Mouse (Mus musculus) olfactory bulb, adult 2 months (tissue): ENCODE data around the gene Plet1. TPM values are rescaled to one million over a fixed set of nuclear protein-coding genes. Genes with fewer than 3 reads are reported as not detected.

ENCODE experiments used
- H3K27ac ChIP-seq: fragments of 200-500 bp; 2 replicates; pipeline ENCODE4 v1.5.1; 2012; ENCODE audit warnings: low read depth, low read length; ENCODE audit not compliant: insufficient read depth
- H3K4me1 ChIP-seq: fragments of 200-500 bp; 2 replicates; pipeline ENCODE4 v1.6.1; 2012; ENCODE audit warnings: low read length; ENCODE audit not compliant: control insufficient read depth, insufficient read depth
- H3K4me3 ChIP-seq: fragments of 200-500 bp; 2 replicates; pipeline ENCODE4 v1.5.1; 2012; ENCODE audit warnings: mild to moderate bottlenecking, low read depth, low read length, moderate library complexity; ENCODE audit not compliant: insufficient read depth
- CTCF ChIP-seq: fragments of 200-500 bp; IDR thresholded peaks from 2 replicates; pipeline ENCODE4 v1.5.1; 2012; ENCODE audit warnings: low read depth, mild to moderate bottlenecking, low read length, moderate library complexity; ENCODE audit not compliant: insufficient read depth
- POLR2A ChIP-seq: fragments of 200-500 bp; IDR thresholded peaks from 2 replicates; pipeline ENCODE4 v1.6.1; 2012; ENCODE audit warnings: mild to moderate bottlenecking, low read depth, low read length, moderate library complexity; ENCODE audit not compliant: insufficient read depth
- WGBS: fragments of 180-500 bp; shearing (Covaris S2); methylation state at CpG from one replicate; pipeline ENCODE4 v1.1.7; 2018; 5-methylcytosine and 5-hydroxymethylcytosine counted together
- polyA plus RNA-seq: library from polyadenylated mRNA; stranded (reverse); fragments of >200 nt; gene quantifications from 2 replicates; pipeline ENCODE4 v1.2.4, GENCODE M21; 2012; ENCODE audit warnings: low replicate concordance; ENCODE audit not compliant: missing spikeins, insufficient read depth, insufficient read length

The Plet1 gene
- polyA plus RNA-seq, 1 experiment, result not detected

DNA sequence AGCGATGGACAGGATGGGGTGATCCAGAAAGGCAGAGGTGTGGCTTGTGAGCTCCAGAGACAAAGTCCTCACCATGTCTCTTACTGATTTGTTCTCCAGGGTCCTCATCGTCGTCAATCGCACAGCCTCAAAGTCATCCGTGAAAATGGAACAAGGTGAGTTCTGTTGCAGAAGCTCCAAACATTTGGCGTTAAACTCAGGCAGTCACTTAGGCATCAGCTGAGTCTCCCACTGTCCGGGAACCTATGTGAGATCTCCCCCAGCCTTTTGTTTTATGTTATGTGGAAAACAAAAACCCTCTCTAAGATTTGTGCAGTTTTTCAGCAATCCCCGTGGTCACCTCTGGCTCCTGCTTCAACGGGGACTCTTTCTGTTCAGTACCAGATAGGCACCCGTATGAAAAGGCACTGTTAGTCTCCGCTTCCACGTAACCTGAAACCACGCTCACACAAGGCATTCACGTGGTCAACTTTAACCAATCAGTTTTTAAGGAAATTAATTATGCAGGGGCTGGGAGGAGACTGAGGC is 6.7 kb downstream of the Plet1 start:
- Histone ChIP-seq H3K27ac (no peak overlapping the region), H3K4me1 (no peaks in the 10 kb centered on the region), H3K4me3 (peak overlapping the region; percentile 8; the same call in 1 of the 2 replicates)
- 25% methylated on average over 14 of the region's 14 CpGs for WGBS
- TF ChIP-seq POLR2A, result no peak
- TF ChIP-seq CTCF, result no peak

DNA sequence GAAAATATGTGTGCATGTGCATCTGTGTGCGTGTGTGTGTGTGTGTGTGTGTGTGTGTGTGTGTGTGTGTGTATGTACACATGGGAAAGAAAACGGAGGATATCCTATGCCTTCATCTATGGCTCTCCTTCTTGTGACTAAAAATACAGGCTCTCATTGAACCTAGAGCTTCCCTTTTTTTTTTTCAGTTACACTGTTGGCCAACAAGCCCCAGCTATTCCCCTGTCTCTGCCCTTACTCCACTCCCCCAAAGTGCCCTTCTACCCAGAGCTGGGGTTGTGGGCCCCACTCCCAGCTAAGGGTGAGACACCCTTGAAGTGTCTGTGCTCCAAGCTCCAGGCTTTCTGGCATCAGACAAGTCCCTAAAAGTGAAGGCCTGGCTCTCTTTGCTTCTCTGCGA is 8.6 kb downstream of the Plet1 start:
- H3K27ac ChIP-seq, result no peak overlapping the region
- H3K4me1 ChIP-seq, result no peaks in the 10 kb centered on the region
- TF ChIP-seq POLR2A (no peak), CTCF (no peak)
- no peak overlapping the region for H3K4me3 ChIP-seq
- 95% methylated on average over 3 of the region's 3 CpGs for WGBS

DNA sequence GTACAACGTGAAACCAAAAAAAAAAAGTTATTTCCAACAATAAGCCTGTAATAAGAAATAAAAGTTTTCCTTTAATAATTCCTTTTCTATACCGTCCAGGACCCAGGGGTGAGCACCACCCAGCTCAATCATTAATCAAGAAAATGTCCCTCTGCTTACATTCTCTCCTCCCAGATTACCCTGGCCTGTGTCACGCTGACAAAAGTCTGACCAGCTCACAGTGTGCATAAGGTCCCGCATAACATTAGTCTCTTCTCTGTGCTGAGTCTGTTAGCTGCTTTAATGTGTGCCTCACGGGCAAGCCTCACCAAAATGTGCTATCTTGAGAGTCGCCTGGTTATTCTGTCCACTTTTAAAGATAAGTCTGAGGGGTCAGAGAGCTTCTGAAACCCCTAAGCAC is 11.1 kb downstream of the Plet1 start:
- Histone ChIP-seq H3K4me3 (no peak overlapping the region), H3K4me1 (no peaks in the 10 kb centered on the region), H3K27ac (no peak overlapping the region)
- 70% methylated on average over 6 of the region's 6 CpGs for WGBS
- no peak for TF ChIP-seq POLR2A

DNA sequence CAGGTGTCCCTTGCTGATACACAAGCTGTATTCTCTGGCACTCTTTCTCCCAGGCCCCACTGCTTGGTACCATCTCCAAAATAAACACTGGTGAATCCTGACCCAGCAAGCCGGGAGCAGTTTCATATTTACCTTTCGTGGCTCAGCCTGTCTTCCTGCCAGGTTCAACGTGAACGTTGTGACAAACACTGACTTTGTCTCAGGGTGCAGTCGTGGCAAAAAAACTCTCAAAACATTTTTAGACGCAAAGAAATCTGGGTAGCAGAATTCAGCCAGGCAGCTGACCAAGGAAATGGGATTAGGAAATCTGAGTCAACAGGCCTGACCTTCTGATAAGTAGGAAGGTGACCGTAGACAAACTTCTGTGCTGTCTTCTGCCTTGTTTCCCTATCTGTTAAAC is 13.2 kb downstream of the Plet1 start:
- no peak overlapping the region for H3K4me3 ChIP-seq
- H3K4me1 ChIP-seq, result no peaks in the 10 kb centered on the region
- no peak overlapping the region for H3K27ac ChIP-seq
- TF ChIP-seq POLR2A (no peak), CTCF (no peak)
- 79% methylated on average over 7 of the region's 7 CpGs for WGBS

DNA sequence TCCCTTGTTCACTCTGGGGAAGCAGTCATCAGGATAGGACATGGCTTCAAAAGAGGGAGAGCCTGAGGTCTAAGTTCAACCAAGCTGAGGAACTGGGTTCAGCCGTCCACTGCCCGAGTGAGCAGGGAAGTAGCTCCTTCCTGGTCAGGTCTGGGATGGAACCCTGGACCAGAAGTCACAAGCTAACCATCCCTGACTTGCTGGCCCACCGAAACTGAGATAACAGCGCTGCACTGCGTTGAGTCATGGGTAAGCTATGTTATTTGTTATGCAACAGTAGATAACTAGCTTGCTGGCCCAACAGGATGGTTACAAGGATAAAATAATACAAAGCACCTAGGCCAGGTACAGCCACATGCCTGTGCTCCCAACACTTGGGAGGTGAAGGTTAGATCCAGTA is 21.1 kb downstream of the Plet1 start:
- Histone ChIP-seq H3K27ac (no peak overlapping the region), H3K4me1 (no peaks in the 10 kb centered on the region), H3K4me3 (no peak overlapping the region)
- TF ChIP-seq CTCF (no peak), POLR2A (no peak)
- WGBS, result 87% methylated on average over 5 of the region's 5 CpGs

DNA sequence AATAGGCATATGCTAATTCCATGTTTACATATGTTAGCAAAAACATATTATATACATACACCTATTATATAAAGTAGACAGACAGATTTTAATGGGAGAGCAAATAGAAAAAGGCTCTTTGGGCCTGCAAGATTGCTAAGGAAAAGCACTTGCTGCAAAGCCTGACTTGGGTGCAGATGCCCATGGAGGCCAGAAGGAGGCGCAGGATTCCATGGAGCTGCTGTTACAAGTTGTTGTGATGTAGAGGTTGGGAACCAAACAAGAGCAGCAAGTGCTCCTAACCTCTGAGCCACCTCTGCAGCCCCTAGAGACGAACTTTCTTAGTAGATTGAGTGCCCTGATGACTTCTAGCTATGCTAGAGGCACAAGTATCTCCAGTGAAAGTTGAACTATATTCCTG is 24.5 kb downstream of the Plet1 start:
- H3K4me3 ChIP-seq, result no peak overlapping the region
- no peak overlapping the region for H3K27ac ChIP-seq
- no peaks in the 10 kb centered on the region for H3K4me1 ChIP-seq
- no peak; the same call in 1 of the 2 replicates for TF ChIP-seq CTCF
- WGBS, result 37% methylated on average over 2 of the region's 2 CpGs

DNA sequence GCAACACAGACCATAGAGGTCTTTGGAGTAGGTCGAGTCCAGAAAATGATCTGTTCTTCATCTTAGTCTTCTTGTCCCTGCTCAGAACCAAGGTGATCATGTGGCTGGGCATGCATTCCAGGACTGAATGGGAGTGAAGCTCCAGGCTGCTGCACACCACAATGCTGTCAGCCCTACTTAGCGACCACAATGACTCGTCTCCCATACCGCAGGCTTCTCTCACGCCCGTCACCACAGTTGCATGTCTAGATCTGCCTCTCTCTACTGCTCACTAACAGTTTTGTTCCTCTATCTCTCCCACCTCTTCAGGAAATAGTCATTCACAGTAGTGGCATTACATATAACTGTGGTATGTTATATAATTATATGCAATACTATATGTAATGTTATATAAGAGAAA is 26.4 kb downstream of the Plet1 start:
- H3K4me3 ChIP-seq, result no peak overlapping the region
- no peak overlapping the region for H3K27ac ChIP-seq
- WGBS, result 91% methylated on average over 6 of the region's 6 CpGs
- no peak for TF ChIP-seq POLR2A
- TF ChIP-seq CTCF, result no peak
- H3K4me1 ChIP-seq, result no peaks in the 10 kb centered on the region

DNA sequence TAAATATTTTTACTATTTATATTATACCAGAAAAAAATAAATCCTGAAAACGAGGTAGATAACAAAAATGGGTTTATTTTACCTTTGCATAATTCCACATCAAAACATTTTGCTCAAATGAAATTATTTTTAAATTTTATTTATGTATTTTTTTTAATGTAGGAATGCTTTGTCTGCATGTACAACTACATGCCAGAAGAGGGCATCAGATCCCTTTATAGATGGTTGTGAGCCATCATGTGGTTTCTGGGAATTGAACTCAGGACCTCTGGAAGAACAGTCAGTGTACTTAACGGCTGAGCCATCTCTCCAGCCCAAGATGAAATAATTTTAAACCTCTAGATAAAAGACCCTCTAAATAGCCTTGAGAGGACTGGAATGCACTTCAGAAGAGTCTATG is 27.2 kb downstream of the Plet1 start:
- TF ChIP-seq CTCF (no peak), POLR2A (no peak)
- WGBS, result 68% methylated on average over 2 of the region's 2 CpGs
- no peak overlapping the region for H3K27ac ChIP-seq
- H3K4me1 ChIP-seq, result no peaks in the 10 kb centered on the region
- no peak overlapping the region for H3K4me3 ChIP-seq

DNA sequence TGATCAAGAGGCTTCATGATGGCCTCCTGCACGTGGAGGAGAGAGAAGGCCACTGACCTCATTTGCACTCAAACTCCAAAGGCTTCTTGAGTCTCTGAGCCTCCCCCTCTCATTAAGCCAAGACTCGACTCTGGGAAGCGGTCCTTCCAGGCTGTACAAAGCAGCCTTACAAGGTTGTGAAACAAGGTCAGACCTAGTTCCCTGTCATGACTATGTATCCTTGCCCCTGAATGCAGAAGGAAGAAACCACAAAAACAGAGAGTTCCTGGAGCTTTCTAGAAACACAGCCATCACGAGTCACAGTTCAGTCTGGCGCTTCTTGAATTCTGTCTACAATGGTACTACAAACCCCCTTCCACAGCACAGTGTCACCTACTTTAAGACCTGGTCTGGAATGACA is 28.2 kb downstream of the Plet1 start:
- no peak overlapping the region for H3K27ac ChIP-seq
- no peaks in the 10 kb centered on the region for H3K4me1 ChIP-seq
- TF ChIP-seq POLR2A (no peak), CTCF (no peak)
- WGBS, result 57% methylated on average over 5 of the region's 5 CpGs
- H3K4me3 ChIP-seq, result no peak overlapping the region

DNA sequence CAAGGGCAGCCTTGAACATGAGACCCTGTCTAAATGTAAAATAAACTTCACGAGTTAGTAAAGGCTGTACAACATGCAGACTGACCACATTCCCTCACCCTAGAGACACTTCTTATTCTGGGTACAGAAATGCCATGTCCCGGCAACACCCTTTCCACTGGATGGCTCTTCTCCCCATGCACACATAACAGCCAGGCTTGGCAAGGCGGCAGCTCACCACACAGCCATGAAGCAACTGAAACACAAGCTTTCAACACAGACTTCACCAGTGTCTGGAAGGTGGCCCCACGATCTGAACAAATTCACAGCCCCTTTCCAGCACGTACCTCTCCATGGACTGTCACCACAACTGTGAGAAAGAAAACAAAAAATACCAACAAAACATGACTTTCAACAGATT is 30.6 kb downstream of the Plet1 start:
- 90% methylated on average over 5 of the region's 5 CpGs for WGBS
- Histone ChIP-seq H3K27ac (no peak overlapping the region), H3K4me3 (no peak overlapping the region), H3K4me1 (no peaks in the 10 kb centered on the region)
- TF ChIP-seq CTCF (no peak), POLR2A (no peak)
